Mouse (Mus musculus): Measurements from ENCODE around the gene Ctu2. TPM values are rescaled to one million over a fixed set of nuclear protein-coding genes. Genes with fewer than 3 reads are reported as not detected.

Gene Ctu2
- total and polyA plus RNA-seq, 3 experiments = 23.8 to 63.1 (median 40.4) TPM

- Histone ChIP-seq H3K9ac (ENCODE audit: insufficient read depth, low read depth) (no peak overlapping the region), H3K27me3 (replicated peaks) (no peaks in the 10 kb centered on the region), H3K79me2 (replicated peaks; ENCODE audit: control insufficient read depth, extremely low read depth, insufficient read depth, poor library complexity, severe bottlenecking) (no peaks in the 10 kb centered on the region; the same call in 1 of the 2 replicates), H3K27ac (ENCODE audit: insufficient read depth, low read depth) (no peak overlapping the region), H3K9me3 (replicated peaks; ENCODE audit: low read length) (peaks cover 5% of the 10 kb centered on the region), H3K4me2 (ENCODE audit: insufficient read depth, low read depth, poor library complexity, severe bottlenecking) (no peak overlapping the region), H3K4me3 (replicated peaks in 1 of 3; ENCODE audit: low read depth in 2 of 3, low read length in 2 of 3, poor library complexity in 1 of 3) (no peak overlapping the region), H3K36me3 (replicated peaks in 1 of 2; ENCODE audit: control insufficient read depth in 1 of 2, insufficient read depth in 1 of 2, low read length in 1 of 2) (peaks cover 2 to 81% of the 10 kb centered on the region in 2 experiments), H3K4me1 (ENCODE audit: control insufficient read depth in 1 of 2, insufficient read depth in 2 of 2) (peaks cover 9 to 52% of the 10 kb centered on the region in 2 experiments)
- in situ Hi-C loops (cut with MboI; ENCODE audit: low pct_ligation_motif_present, low pct_unique_long_range_greater_than_20kb, low sequenced_read_pairs) (no loop called here), dilution Hi-C loops (cut with MboI; ENCODE audit: extremely low pct_ligation_motif_present, extremely low pct_unique_long_range_greater_than_20kb, low sequenced_read_pairs) (no loop called here)
- TF ChIP-seq JUN (IDR thresholded peaks at IDR 0.05; ENCODE audit: insufficient read depth, low read depth, low read length) (no peak), POLR2A (IDR thresholded peaks at IDR 0.05; ENCODE audit: low read depth, low read length) (no peak), KAT2A (IDR thresholded peaks at IDR 0.05; ENCODE audit: insufficient replicate concordance, low read length) (no peak), TBP (conservative IDR thresholded peaks at IDR 0.05; ENCODE audit: low read depth, low read length) (no peak), JUND (conservative IDR thresholded peaks at IDR 0.05; ENCODE audit: low read depth, low read length) (no peak), ZC3H11A (IDR thresholded peaks at IDR 0.05; ENCODE audit: low read depth, low read length) (no peak), USF1 (IDR thresholded peaks at IDR 0.05; ENCODE audit: low read depth, low read length) (no peak), MAZ (IDR thresholded peaks at IDR 0.05; ENCODE audit: low read depth, low read length) (no peak), ZKSCAN1 (IDR thresholded peaks at IDR 0.05; ENCODE audit: borderline replicate concordance, low read depth, low read length) (no peak)
- DNase-seq (ENCODE audit: extremely low read depth) = no peak
Observed at GRCm38 (mm10) chr8:122526526-122527170, 50.7 kb downstream of the Ctu2 start.

DNA sequence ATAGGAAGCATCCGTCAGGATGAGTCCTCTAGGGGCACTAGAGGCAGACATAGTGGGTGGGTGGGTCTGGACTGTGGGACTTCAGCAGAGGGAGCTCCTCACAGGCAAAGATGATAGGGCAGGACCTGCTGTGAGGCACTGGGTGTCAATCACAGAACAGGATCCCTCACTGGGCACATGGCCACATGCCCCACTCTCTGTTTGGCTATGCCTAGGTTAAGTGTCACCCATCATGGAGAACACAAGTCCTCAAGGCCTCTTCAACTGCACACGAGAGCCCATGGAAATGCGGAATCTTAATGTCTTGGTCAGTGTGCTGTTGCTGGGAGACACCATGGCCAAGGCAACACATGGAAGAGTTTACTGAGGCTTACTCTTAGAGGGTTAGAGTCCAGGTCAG lies 52.0 kb downstream of the Ctu2 start:
- no peak for TF ChIP-seq MEF2A (IDR thresholded peaks at IDR 0.05; ENCODE audit: borderline replicate concordance, low read depth, low read length)
- no peak for TF ChIP-seq ZKSCAN1 (IDR thresholded peaks at IDR 0.05; ENCODE audit: borderline replicate concordance, low read depth, low read length)
- TF ChIP-seq ZC3H11A (IDR thresholded peaks at IDR 0.05; ENCODE audit: low read depth, low read length) = no peak
- no peak for TF ChIP-seq TBP (conservative IDR thresholded peaks at IDR 0.05; ENCODE audit: low read depth, low read length)
- TF ChIP-seq CHD1 (IDR thresholded peaks at IDR 0.05; ENCODE audit: low read depth, low read length) = no peak
- no peak for TF ChIP-seq BHLHE40 (IDR thresholded peaks at IDR 0.05; ENCODE audit: low read depth, low read length)
- no peak for TF ChIP-seq IRF4 (IDR thresholded peaks at IDR 0.05; ENCODE audit: low read depth, low read length)
- TF ChIP-seq GABPA (IDR thresholded peaks at IDR 0.05; ENCODE audit: insufficient replicate concordance, low read depth, low read length) = no peak
- no peak for TF ChIP-seq KAT2A (IDR thresholded peaks at IDR 0.05; ENCODE audit: insufficient replicate concordance, low read length)
- no peak for TF ChIP-seq ZMIZ1 (IDR thresholded peaks at IDR 0.05; ENCODE audit: low read depth, low read length)
- no peak for TF ChIP-seq MAX (IDR thresholded peaks at IDR 0.05; ENCODE audit: low read length)
- TF ChIP-seq ETS1 (conservative IDR thresholded peaks at IDR 0.05; ENCODE audit: low read depth, low read length) = no peak
- DNase-seq (ENCODE audit: extremely low read depth) = no peak
- Histone ChIP-seq H3K36me3 (replicated peaks in 1 of 2; ENCODE audit: control insufficient read depth in 1 of 2, insufficient read depth in 1 of 2, low read length in 1 of 2) (peaks cover 5 to 87% of the 10 kb centered on the region in 2 experiments), H3K4me3 (replicated peaks in 1 of 3; ENCODE audit: low read depth in 2 of 3, low read length in 2 of 3, poor library complexity in 1 of 3) (no peak overlapping the region), H3K9me3 (replicated peaks; ENCODE audit: low read length) (peaks cover 5% of the 10 kb centered on the region), H3K4me2 (ENCODE audit: insufficient read depth, low read depth, poor library complexity, severe bottlenecking) (no peak overlapping the region), H3K79me2 (replicated peaks; ENCODE audit: control insufficient read depth, extremely low read depth, insufficient read depth, poor library complexity, severe bottlenecking) (no peaks in the 10 kb centered on the region; the same call in 1 of the 2 replicates), H3K4me1 (ENCODE audit: control insufficient read depth in 1 of 2, insufficient read depth in 2 of 2) (peaks cover 9 to 61% of the 10 kb centered on the region in 2 experiments), H3K9ac (ENCODE audit: insufficient read depth, low read depth) (no peak overlapping the region), H3K27me3 (replicated peaks) (no peaks in the 10 kb centered on the region), H3K27ac (ENCODE audit: insufficient read depth, low read depth) (no peak overlapping the region)
- dilution Hi-C loops (cut with MboI; ENCODE audit: extremely low pct_ligation_motif_present, extremely low pct_unique_long_range_greater_than_20kb, low sequenced_read_pairs) (no loop called here), in situ Hi-C loops (cut with MboI; ENCODE audit: low pct_ligation_motif_present, low pct_unique_long_range_greater_than_20kb, low sequenced_read_pairs) (no loop called here)

Measured in CH12.LX (cell line).